Mouse (Mus musculus): ENCODE results near the gene Tmem108. TPM values are rescaled to one million over a fixed set of nuclear protein-coding genes. Genes with fewer than 3 reads are reported as not detected.

The Tmem108 gene
- total RNA-seq, 2 experiments from 2014 or later: 0.61 to 0.77 TPM

GRCm38 (mm10) chr9:103721081-103721480 is 40.6 kb downstream of the Tmem108 start:
- DNase-seq: peak; percentile 36

DNA sequence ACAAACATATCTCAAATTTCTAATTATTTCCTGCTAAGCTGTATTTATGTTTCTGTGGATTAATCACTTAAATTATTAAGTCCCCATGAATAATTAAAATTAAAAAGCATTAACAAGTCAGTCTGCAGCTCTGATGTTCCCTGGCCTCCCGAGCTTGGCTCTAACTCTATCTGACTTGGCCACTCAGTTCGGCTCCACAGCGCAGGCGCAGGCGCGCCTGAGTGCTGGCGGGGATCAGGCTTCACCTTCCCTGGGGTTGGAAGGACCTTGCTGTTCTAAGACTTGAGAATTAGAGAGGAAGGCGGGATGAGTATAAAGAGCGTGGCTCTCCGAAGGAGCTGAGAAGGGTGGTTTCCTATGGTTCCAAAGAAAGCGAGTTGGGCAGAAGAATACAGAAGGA is 41.6 kb downstream of the Tmem108 start:
- peak; percentile 14 for DNase-seq

- no peak for DNase-seq
Measured at GRCm38 (mm10) chr9:103716002-103716401, 45.6 kb downstream of the Tmem108 start.

DNA sequence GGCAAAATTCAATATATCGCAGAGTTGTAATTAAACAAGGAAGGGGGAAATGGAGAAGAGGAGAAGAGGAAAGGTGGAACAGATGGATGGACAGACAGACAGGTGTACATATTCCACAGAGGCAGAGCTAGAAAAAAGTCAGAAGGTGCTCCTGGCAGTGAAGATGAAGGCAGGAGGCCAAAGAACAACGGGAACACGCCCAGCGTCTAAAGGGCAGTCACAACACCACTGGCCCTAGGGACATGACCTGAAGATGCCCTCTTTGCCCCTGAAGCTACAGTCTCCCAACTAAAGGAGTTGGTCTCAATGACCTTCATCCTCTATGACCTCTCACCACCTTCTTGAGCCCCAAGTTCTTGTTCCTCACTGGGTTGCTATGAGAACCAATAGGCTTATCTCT is 46.3 kb downstream of the Tmem108 start:
- DNase-seq: no peak

GRCm38 (mm10) chr9:103713230-103713629 is 48.4 kb downstream of the Tmem108 start:
- DNase-seq: no peak

GRCm38 (mm10) chr9:103712711-103713110 is 48.9 kb downstream of the Tmem108 start:
- no peak for DNase-seq

DNA sequence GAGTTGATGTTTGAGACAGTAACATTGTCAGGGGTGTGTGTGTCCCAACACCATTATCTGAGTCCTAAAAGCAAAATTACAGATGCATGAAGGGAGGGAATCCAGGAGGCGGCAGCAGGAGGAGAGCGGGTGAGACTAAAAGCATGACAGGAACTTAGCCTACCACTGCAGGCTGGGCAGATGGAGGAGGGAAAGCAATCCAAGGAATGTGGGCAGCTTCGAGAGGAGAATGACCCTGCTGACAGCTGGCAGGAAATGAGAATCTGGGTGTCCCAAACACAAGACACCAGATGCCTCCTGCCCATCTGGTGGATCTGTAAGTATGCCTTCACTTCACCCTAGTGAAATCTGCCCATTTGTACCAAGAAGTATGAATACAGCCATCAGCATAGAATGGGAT is 51.9 kb downstream of the Tmem108 start:
- no peak for DNase-seq

DNA sequence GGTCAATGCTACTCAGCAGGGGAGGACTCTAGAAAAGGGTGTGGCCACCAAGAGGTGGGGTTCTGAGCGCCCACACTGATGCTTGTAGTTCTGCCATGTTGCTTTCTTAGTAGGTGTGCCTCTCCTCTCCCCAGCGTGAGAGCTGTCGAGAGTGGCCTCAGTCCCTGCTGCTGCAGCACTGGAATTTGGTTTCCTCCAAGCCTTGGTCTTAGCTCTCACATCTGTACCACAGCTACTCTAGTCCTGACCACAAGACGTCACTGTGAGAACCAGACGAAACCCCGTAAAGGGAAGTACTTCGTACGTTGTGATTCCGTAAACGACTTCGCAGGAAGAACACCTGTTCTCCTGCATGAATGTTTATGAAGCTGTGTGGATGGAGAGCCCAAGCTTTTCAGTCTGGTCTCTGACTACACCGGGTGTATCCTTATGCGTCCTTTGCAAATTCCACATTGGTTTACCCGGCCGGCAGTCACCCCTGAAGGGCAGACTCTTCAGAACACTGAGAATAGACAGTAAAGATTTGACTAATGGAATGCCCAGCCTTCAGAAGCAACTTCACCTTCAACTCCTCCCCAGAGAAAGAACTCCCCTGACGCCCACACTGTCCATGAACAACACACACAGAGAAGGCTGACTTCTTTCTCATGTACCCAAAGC is 53.0 kb downstream of the Tmem108 start:
- DNase-seq: no peak

DNA sequence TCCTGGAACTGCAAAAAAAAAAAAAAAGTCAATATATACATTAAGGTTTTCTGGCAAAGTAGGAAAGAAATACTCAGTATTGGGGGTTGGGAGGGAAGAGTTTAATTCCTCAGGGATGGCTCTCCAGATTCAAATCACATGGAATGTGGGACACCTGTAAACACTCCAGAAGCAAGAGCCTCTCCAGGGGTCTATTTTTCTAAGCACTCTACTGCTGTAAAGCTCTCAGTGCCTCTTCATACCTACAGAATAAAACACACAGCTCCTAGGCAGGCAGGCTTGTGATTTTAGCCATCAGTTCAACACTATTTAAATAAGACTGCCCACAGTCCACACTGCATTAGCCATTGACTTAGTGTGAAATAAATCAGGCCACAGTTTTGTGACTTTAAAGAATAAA is 53.8 kb downstream of the Tmem108 start:
- DNase-seq: no peak

- DNase-seq: no peak
Measured at GRCm38 (mm10) chr9:103707000-103707790, 54.4 kb downstream of the Tmem108 start.

DNA sequence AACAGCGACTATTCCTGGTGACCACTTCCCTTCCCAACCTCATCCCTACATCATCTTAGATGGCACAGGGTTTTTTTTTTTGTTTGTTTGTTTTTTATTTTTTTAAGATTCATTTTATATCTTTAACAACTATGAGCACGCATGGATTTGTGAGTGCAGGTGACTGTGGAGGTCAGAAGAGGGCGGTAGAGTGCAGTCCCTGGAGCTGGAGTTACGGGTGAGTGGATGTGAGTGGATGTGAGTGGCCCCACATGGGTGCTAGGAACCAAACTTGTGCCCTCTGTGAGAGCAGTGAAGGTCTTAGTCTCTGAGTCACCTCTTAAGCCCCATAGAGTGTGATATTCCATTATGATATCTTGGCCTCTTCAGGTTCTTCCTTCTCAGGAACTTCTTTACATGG is 55.9 kb downstream of the Tmem108 start:
- DNase-seq: no peak

DNA sequence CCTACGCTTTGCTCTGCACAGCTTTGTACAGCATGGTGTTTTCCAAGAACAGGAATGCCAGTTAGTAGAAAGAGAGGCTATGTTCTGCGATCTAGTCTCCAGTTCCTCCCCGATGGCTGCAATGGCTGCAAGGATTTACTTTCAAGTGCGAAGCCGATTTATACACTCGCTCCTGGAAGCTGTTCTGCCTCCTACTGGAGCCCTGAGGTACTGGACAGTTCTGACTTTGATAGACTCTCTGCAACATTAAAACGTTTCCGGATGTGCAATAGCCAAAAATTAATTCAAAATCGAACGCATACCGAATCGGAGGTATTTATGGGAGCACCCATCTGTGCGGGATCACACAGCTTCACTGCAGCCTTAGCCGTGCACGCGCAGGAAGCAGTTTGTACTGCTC is 58.6 kb downstream of the Tmem108 start:
- DNase-seq: no peak

- DNase-seq: no peak
Measured at GRCm38 (mm10) chr9:103702452-103702851, 59.2 kb downstream of the Tmem108 start.

DNA sequence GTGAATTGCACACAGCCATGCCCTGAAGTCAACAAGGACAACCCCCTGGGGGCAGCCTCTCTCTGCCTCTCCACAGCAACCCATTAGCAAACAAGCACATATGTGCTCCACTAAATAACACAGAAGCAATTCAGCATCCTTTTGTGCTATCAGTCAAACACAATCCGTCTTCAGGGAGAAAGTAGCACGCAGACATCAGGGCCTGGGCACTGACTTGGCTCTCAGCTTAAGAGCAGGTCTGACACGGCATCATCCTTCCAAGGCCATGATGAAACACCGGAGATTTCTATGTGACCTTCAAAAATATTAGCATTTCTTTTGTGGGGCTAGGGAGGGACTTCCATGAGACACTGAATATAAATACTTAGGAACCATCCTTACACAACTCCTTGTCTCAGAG is 60.2 kb downstream of the Tmem108 start:
- no peak for DNase-seq

DNA sequence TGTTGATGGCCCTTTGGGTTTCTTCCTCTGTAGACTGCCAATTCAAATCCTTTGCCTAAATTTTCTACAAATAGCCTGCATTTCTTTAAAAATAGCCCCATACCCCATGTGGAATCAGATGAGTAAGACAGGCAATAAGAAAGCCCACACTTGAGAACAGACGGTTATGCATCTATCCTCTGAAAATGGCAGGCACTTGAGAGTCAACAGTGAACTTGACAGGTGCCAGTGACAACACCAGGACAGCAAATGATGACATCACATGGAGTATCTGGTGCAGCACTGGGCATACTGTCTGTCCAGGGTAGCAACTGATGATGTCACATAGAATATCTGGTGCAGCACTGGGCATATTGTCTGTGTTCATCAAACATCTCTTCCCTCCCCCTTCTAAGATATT is 61.4 kb downstream of the Tmem108 start:
- no peak for DNase-seq

GRCm38 (mm10) chr9:103696967-103697366 is 64.7 kb downstream of the Tmem108 start:
- no peak for DNase-seq

DNA sequence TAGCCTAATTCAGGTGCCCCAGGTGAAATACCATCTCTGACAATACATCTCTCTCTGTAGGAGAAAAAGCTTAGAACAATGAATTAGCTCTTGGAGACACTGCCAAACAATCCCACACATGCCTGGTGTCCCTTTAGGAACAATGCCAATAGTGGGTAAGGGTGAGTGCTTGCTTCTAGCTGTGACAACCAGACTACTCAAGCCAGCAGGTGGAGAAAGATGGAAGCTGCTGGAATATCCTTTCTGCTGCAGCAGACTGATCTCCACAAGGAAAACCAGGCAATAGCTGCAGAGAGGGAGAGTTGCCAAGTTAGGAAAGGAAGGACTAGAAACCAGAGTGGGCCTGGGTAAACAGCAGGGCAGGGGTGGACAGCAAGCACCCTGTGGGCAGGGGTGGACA is 67.8 kb downstream of the Tmem108 start:
- no peak for DNase-seq

- DNase-seq: no peak
Measured at GRCm38 (mm10) chr9:103692699-103693098, 68.9 kb downstream of the Tmem108 start.

DNA sequence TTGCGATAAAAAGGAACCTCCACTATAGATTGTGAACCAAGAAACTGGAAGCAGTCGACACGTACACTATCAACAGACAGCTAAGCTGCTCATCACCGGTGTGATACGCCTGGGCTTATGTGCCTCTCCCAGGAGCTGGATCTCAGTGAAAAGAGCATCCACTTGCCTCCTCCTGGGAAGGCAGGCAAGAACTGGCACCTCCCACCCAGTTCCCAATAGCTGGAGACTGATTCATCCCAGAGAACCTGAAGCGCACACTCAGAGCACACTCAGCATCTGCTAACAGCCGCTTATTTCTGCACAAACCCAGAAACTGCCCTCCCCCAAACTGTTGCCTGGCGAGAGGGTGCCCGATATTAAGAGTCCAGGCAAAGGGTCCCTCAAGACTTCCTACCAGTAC is 69.8 kb downstream of the Tmem108 start:
- no peak for DNase-seq

GRCm38 (mm10) chr9:103690446-103690845 is 71.2 kb downstream of the Tmem108 start:
- DNase-seq: no peak

- DNase-seq: no peak
Measured at GRCm38 (mm10) chr9:103689697-103690096, 71.9 kb downstream of the Tmem108 start.

DNA sequence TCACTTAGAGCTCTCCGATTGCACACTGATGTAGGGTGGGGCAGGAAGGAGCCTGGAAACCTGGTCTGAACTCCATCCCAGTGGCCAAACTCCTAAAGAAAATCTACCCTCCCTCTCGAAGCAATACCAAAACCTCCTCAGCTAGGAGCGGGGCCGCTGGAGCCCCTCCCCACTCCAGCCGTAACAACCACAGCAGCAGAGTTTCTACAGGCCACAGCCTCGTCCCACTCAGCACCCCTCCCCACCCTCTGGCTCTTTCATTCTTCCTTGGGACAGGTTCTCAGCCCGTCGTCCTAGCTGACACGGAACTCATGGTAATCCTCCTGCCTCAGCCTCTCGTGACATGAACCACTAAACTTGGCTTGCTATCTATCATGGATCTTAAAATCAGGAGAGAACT is 72.6 kb downstream of the Tmem108 start:
- no peak for DNase-seq

DNA sequence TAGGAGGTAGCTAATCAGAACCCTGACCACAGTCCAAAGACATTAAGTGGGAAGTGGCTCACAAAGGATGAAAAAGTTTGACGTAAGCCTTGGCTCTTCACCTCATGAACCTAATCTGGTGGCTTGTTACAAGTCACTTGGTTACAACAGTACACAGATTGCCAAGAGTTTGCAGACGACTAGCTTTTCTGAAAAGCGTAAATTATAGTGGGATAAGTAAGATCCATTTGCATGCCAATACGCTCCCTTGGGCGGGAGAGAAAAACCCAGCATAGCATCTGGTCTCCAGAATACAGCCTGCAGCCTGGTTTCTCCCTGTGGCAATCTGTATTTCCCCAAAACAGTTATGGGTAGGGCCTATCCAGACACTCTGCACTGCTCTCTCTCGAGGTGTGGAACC is 74.5 kb downstream of the Tmem108 start:
- DNase-seq: no peak

GRCm38 (mm10) chr9:103681741-103682330 is 79.8 kb downstream of the Tmem108 start:
- DNase-seq: no peak
